Mouse (Mus musculus) bone marrow, adult 2 months (tissue): ENCODE results near the gene Nmnat2.

Source experiments
- CTCF ChIP-seq: fragments of 200-500 bp; IDR thresholded peaks from 2 replicates; pipeline ENCODE4 v1.5.1; 2011; ENCODE audit warnings: low read length, control low read depth; ENCODE audit not compliant: control insufficient read depth, insufficient read depth
- POLR2A ChIP-seq: fragments of 200-500 bp; IDR thresholded peaks from 2 replicates; pipeline ENCODE4 v1.6.1; 2011; ENCODE audit warnings: low read depth, mild to moderate bottlenecking, control low read depth, low read length, borderline replicate concordance; ENCODE audit not compliant: control insufficient read depth

DNA sequence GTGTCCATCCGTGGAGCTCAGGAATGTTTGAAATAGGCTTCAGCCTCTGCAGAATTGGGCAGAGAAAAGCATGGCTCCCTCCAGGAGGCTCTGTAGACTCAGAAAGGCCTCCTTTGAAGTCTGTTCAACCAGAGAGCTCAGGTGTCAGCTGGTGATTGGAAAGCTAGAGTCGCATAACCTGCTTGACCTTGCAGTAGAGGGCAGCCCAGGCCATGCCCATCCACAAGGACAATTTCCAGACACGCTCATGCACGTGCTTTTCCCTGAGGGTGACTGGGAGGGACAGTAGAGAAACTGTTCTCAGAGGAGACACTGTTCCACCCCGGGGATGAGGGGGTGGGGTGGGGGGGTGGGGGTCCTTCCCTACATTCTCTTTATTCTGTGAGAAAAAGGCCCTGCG lies 76.6 kb downstream of the Nmnat2 start:
- TF ChIP-seq POLR2A = no peak
- TF ChIP-seq CTCF = no peak
